ENCODE assay signal across 22 mouse cellular contexts in the genomic region with DNA sequence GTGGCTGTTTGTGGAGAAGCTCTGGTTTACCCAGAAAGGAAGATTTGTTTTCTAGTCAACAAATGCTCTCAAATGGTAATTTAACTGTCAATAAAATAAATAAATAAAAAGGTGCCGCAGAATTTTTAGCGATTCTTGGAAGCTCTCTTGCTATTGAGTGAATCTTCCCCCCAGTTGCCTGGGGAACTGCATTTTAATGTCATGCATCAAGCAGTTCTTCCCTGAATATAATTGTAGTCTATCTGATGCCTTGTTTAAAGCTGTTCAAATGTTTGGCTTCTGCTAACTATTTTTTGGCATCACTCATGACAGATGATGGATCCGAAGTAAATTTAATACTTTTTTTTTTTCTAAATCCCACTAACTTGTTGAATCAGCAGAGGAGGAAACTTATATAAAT. TPM values are rescaled to one million over a fixed set of nuclear protein-coding genes. Genes with fewer than 3 reads are reported as not detected.
DNase-seq lines count a peak whose midpoint lies in the region; ATAC-seq and TF ChIP-seq lines count a peak whose summit lies in the region.
"Had no signal": no experiment of that assay in that cellular context is flagged by ENCODE, and none has a peak within 500 bp of the region (broad histone marks: within the 10 kb centered on the region; RNA-seq: fewer than 3 reads in every experiment).

No protein-coding gene starts in this region.

- ATAC-seq in forebrain, embryonic 14.5 days = no peak
- no peak for ATAC-seq in forebrain, embryonic 11.5 days (replicated peaks; ENCODE audit: low FRiP score)
- ATAC-seq in hindbrain, postnatal 0 days = no peak
- no peak for ATAC-seq in hindbrain, embryonic 14.5 days (ENCODE audit: low FRiP score)
- ATAC-seq in frontal cortex, adult (ENCODE audit: low TSS enrichment) = no peak
- ATAC-seq: activated CD4-positive, CD25-positive, alpha-beta regulatory T cell, adult 4 months; forebrain, embryonic 13.5 days; hindbrain, embryonic 16.5 days; inflammation-experienced regulatory T-cells, adult 6 months; intestine, embryonic 16.5 days had no signal

- peak; percentile 56 for DNase-seq in forebrain, embryonic 14.5 days (ENCODE audit: low spot score)
- DNase-seq in forebrain, embryonic 11.5 days (ENCODE audit: low spot score) = no peak
- peak; percentile 14 for DNase-seq in hindbrain, postnatal 0 days (ENCODE audit: low spot score)
- no peak for DNase-seq in hindbrain, embryonic 14.5 days (ENCODE audit: low spot score)
- peak; percentile 34 for DNase-seq in layer of hippocampus, adult 9-11 months
- no peak for DNase-seq in layer of hippocampus, postnatal 10 days (ENCODE audit: low spot score in 2 of 2)
- peak; percentile 43 for DNase-seq in brain, embryonic 18.5 days (ENCODE audit: low read depth, low spot score)
- DNase-seq: adrenal gland, adult 8-10 months; adrenal gland, postnatal 25 days; cerebellum, adult 11-12 months; cerebellum, adult 8-10 months; cerebellum, postnatal 14 days; gastrocnemius, adult 2 months; gastrocnemius, postnatal 14 days had no signal

- no peak overlapping the region for H3K27ac ChIP-seq in forebrain, embryonic 14.5 days (ENCODE audit: low read depth, low read length)
- no peak overlapping the region for H3K27ac ChIP-seq in forebrain, embryonic 11.5 days (ENCODE audit: low read depth, low read length)
- H3K27ac ChIP-seq in hindbrain, postnatal 0 days = no peak overlapping the region
- no peak overlapping the region for H3K27ac ChIP-seq in hindbrain, embryonic 14.5 days
- H3K27ac ChIP-seq: forebrain, embryonic 13.5 days; gastrocnemius, adult 2 months; hindbrain, embryonic 12.5 days had no signal

- H3K4me2 ChIP-seq in forebrain, embryonic 14.5 days (ENCODE audit: low read length) = no peak overlapping the region
- no peak overlapping the region for H3K4me2 ChIP-seq in forebrain, embryonic 11.5 days (ENCODE audit: low read depth, low read length, severe bottlenecking)
- no peak overlapping the region for H3K4me2 ChIP-seq in hindbrain, postnatal 0 days (ENCODE audit: low read depth, low read length)
- H3K4me2 ChIP-seq in hindbrain, embryonic 14.5 days (replicated peaks) = no peak overlapping the region
- H3K4me2 ChIP-seq: forebrain, embryonic 13.5 days; heart, embryonic 11.5 days; hindbrain, embryonic 12.5 days had no signal

- no peaks in the 10 kb centered on the region for H3K4me1 ChIP-seq in forebrain, embryonic 14.5 days (ENCODE audit: control insufficient read depth, insufficient read depth, low read length)
- H3K4me1 ChIP-seq in forebrain, embryonic 11.5 days (replicated peaks; ENCODE audit: control insufficient read depth, insufficient read depth, low read length) = no peaks in the 10 kb centered on the region
- H3K4me1 ChIP-seq in hindbrain, postnatal 0 days (ENCODE audit: insufficient read depth, low read length) = no peaks in the 10 kb centered on the region
- no peaks in the 10 kb centered on the region for H3K4me1 ChIP-seq in hindbrain, embryonic 14.5 days (replicated peaks; ENCODE audit: control insufficient read depth, insufficient read depth, low read length)
- H3K4me1 ChIP-seq: forebrain, embryonic 13.5 days; hindbrain, embryonic 12.5 days had no signal

- no peak overlapping the region for H3K9ac ChIP-seq in forebrain, embryonic 14.5 days (ENCODE audit: low read length)
- no peak overlapping the region for H3K9ac ChIP-seq in forebrain, embryonic 11.5 days (ENCODE audit: low read length)
- no peak overlapping the region for H3K9ac ChIP-seq in hindbrain, postnatal 0 days (replicated peaks; ENCODE audit: low read length)
- H3K9ac ChIP-seq in hindbrain, embryonic 14.5 days = no peak overlapping the region
- H3K9ac ChIP-seq: forebrain, embryonic 13.5 days; hindbrain, embryonic 12.5 days had no signal

- no peaks in the 10 kb centered on the region for H3K9me3 ChIP-seq in forebrain, embryonic 14.5 days (replicated peaks; ENCODE audit: control insufficient read depth, low read length)
- no peaks in the 10 kb centered on the region for H3K9me3 ChIP-seq in forebrain, embryonic 11.5 days (ENCODE audit: control insufficient read depth, low read length)
- H3K9me3 ChIP-seq in hindbrain, postnatal 0 days (ENCODE audit: low read length) = no peaks in the 10 kb centered on the region
- no peaks in the 10 kb centered on the region for H3K9me3 ChIP-seq in hindbrain, embryonic 14.5 days (ENCODE audit: control insufficient read depth, low read length)
- H3K9me3 ChIP-seq: forebrain, embryonic 13.5 days; hindbrain, embryonic 12.5 days had no signal

- no peaks in the 10 kb centered on the region for H3K36me3 ChIP-seq in forebrain, embryonic 14.5 days (ENCODE audit: control insufficient read depth, insufficient read depth, low read length)
- H3K36me3 ChIP-seq in forebrain, embryonic 11.5 days (ENCODE audit: control insufficient read depth, insufficient read depth, low read length) = no peaks in the 10 kb centered on the region
- no peaks in the 10 kb centered on the region for H3K36me3 ChIP-seq in hindbrain, postnatal 0 days (ENCODE audit: insufficient read depth, low read length)
- no peaks in the 10 kb centered on the region for H3K36me3 ChIP-seq in hindbrain, embryonic 14.5 days (replicated peaks; ENCODE audit: control insufficient read depth, insufficient read depth)
- H3K36me3 ChIP-seq: hindbrain, embryonic 12.5 days had no signal

- TF ChIP-seq CTCF in hindbrain, postnatal 0 days (IDR thresholded peaks at IDR 0.05; ENCODE audit: low read depth) = no peak

- no peaks in the 10 kb centered on the region for H3K27me3 ChIP-seq in forebrain, embryonic 14.5 days (replicated peaks; ENCODE audit: control insufficient read depth, insufficient read depth, low read length)
- no peaks in the 10 kb centered on the region for H3K27me3 ChIP-seq in forebrain, embryonic 11.5 days (ENCODE audit: control insufficient read depth, insufficient read depth, low read length)
- H3K27me3 ChIP-seq in hindbrain, postnatal 0 days (ENCODE audit: insufficient read depth, low read length) = no peaks in the 10 kb centered on the region
- no peaks in the 10 kb centered on the region for H3K27me3 ChIP-seq in hindbrain, embryonic 14.5 days (ENCODE audit: control insufficient read depth, insufficient read depth, low read length)
- H3K27me3 ChIP-seq: forebrain, embryonic 13.5 days; hindbrain, embryonic 12.5 days had no signal

- 84% methylated on average over 3 of the region's 3 CpGs for WGBS in forebrain, embryonic 14.5 days
- WGBS in forebrain, embryonic 11.5 days = 93% methylated on average over 3 of the region's 3 CpGs
- 53% methylated on average over 3 of the region's 3 CpGs for WGBS in hindbrain, postnatal 0 days
- WGBS in hindbrain, embryonic 14.5 days = 74% methylated on average over 3 of the region's 3 CpGs

- H3K4me3 ChIP-seq in forebrain, embryonic 14.5 days (ENCODE audit: low read depth, low read length) = no peak overlapping the region
- no peak overlapping the region for H3K4me3 ChIP-seq in forebrain, embryonic 11.5 days (ENCODE audit: low read depth, low read length)
- H3K4me3 ChIP-seq in hindbrain, postnatal 0 days (ENCODE audit: low read length) = no peak overlapping the region
- no peak overlapping the region for H3K4me3 ChIP-seq in hindbrain, embryonic 14.5 days (replicated peaks; ENCODE audit: low read length)
- H3K4me3 ChIP-seq: forebrain, embryonic 13.5 days; gastrocnemius, adult 2 months; hindbrain, embryonic 12.5 days had no signal

RNA-seq across cellular contexts. Expression of a gene that starts 8.1 kb away (rescaled TPM):
- 2.0 TPM in 2 replicates for polyA plus RNA-seq in forebrain, embryonic 14.5 days (2014; fragmentation: Nextera tagmentation; extraction: Ambion mirVana)
- polyA plus RNA-seq in forebrain, embryonic 11.5 days (2014; fragmentation: Nextera tagmentation; extraction: Ambion mirVana) = 1.4 and 2.4 TPM in 2 replicates
- total RNA-seq in hindbrain, postnatal 0 days (2014; rRNA removed) = 6.2 and 10.7 TPM in 2 replicates
- 6.1 and 6.2 TPM in 2 replicates for polyA plus RNA-seq in hindbrain, postnatal 0 days (2015; fragmentation: Nextera tagmentation; extraction: Ambion mirVana)
- polyA plus RNA-seq in hindbrain, embryonic 14.5 days (2014; fragmentation: Nextera tagmentation; extraction: Ambion mirVana) = 5.2 and 6.4 TPM in 2 replicates
- total RNA-seq in layer of hippocampus, postnatal 10 days (2021) = 1 to 10 TPM in 1 of 2 experiments, under 1 TPM in 1; 0.80 to 1.0 TPM

Comparison
In these comparisons a context has a peak if more than half of its experiments do, and no peak if none do; other contexts are left out.
1. DNase-seq: peak in forebrain, embryonic 14.5 days (single experiment), hindbrain, postnatal 0 days (single experiment), layer of hippocampus, adult 9-11 months (single experiment) and brain, embryonic 18.5 days (single experiment); none in forebrain, embryonic 11.5 days (single experiment), hindbrain, embryonic 14.5 days (single experiment) and layer of hippocampus, postnatal 10 days (0 of 2).